Mouse (Mus musculus) testis, postnatal 14 days (tissue): ENCODE results near the gene Zfp229.
"Not testable (repeated sequence)": the region's sequence is repeated elsewhere in the genome, so short reads cannot be mapped to it uniquely, and the experiment has no call there.

Experiments
- DNase-seq: peaks from one replicate; pipeline ENCODE4 v3.0.0; 2021; ENCODE audit warnings: low spot score

Zfp229 gene

DNA sequence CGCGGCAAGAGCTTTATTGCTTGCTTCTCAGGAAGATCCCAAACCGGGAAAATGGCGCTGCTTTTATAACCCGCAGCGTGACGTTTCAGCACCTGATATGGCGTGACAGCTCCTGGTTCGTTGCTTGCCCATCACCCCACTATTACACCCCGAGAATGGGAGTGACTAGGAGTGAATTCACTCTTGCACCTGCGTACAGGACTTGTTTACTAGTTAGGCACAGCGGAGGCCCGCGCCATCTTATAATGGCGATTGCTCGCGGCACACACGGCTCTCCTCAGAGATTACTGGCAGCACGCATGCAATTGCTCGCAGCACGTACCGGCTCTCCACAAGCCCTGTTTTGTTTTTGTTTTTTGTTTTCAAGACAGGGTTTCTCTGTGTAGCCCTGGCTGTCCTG lies at the start of gene Zfp229:
TSS of gene Zfp229 (plus strand) at position 301 of the 400 bp plus-strand sequence.
- DNase-seq = not testable (repeated sequence)

DNA sequence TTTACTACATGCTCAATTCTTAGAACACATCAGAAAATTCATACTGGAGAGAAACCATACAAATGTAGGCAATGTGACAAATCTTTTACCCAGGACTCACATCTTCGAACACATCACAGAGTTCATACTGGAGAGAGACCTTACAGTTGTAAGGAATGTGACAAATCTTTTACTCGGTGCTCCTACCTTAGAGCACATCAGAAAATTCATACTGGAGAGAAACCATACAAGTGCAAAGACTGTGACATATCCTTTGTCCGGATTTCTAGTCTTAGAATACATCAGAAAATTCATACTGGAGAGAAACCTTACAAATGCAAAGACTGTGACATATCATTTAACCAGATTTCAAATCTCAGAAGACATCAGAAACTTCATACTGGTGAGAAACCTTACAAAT lies 39.0 kb upstream of the Zfp229 start, which contains the start of gene Gm10226:
TSS of gene Gm10226 (plus strand) at position 301 of the 400 bp plus-strand sequence.
- no peak for DNase-seq

DNA sequence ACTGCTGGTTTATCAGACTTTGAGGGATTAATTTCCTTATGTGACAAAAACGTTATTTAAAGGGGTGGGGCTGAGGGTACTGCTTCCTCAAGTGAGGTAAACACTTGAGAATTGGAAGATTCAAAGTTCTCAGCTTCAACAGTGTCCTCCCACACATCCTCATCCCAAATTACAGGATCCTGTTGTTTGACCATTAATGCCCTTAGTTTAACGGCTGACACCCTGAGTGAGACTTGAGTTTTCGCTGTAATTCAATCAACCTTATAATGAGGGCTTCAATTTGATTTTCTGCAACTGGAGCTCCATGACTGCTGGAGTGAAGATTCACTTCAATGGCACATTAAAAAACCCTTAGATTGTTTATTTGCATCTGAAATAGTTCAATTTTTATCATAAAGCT lies 37.3 kb upstream of the Zfp229 start:
- DNase-seq = no peak

GRCm38 (mm10) chr17:21696073-21696472 lies 34.5 kb upstream of the Zfp229 start:
- no peak for DNase-seq

DNA sequence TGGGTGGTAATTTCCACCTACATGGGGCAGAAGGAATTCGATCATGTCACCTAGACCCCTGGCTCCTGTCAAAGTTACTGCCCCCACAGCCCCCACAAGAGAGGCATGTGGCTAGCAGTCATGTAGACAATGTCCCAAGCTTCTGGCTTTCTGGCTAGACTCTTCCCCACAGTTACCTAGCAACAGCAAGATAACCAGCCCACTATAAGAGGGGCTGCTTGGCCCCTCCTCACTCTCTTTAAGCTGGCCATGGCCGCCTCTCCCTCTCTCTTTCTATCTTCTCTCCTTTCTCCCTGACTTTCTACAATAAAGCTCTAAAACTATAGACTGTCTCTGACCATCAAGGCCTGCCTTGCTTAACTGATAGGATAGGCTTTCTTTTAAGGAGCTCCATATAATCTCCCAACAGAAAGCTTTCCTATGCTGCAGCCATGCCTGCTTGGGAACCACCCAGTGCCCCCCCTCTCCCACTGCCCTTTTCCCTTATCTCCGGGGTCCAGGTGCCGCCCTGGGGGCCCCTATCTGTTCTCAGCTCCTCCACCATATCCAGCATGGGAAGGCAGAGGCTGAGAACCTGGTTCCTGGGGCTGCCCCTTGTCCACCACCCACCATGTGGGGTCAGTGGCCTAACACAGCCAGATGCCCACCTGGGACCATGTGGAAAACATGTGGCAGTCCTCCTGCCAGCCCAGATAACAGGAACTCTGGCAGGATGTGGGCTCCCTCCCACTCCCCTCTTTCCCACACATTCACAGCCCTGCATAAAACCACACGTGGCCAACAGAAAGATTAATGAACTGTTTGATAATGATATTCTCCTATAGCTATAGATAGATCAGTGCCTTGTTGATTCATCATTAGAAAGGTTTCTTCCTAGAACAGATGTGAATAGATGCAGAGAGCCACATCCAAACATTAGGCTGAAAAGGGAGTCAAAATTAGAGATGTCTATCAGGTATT lies 28.0 kb upstream of the Zfp229 start:
- DNase-seq = no peak

DNA sequence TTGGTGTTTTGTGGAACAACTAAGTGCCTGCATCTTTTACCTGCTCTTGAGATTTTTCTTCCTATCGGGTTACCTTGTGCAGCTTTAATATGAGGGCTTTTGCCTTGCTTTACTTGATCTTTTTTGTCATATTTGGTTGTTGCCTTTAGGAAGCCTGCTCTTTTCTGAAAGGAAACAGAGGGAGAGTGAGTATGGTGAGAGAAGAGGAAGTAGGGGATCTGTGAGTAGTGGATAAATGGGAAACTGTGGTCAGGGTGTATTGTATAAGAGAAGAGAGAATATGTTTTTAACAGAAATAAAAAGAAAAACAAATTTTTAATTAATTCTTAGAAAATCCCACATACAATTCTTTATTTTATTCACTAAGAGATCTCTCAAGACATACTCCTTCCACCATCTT lies 27.2 kb upstream of the Zfp229 start:
- no peak for DNase-seq

GRCm38 (mm10) chr17:21707343-21707996 lies 23.1 kb upstream of the Zfp229 start, which contains the start of gene Zfp760:
Gene Zfp760 (plus strand): TSS chr17:21707741.
- peak; percentile 86 for DNase-seq

DNA sequence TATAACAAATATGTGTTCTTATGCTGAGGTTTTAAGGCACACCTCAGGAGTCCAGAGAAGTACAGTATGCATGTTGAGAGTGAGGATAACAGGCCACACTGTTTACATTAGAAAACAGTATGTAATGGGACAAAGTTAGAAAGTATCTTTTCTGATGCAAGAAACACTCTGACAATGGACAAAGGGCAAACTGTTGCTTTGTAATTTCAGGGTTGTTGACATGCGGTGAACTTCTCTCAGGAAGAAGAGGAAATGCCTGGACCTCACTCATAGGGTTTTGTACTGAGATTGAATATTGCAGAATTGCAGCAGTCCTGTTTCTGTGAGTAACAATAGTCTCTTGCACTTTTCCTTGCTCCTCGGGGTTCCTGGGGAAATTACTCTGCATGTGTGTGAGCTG lies 22.2 kb upstream of the Zfp229 start:
- DNase-seq = no peak

DNA sequence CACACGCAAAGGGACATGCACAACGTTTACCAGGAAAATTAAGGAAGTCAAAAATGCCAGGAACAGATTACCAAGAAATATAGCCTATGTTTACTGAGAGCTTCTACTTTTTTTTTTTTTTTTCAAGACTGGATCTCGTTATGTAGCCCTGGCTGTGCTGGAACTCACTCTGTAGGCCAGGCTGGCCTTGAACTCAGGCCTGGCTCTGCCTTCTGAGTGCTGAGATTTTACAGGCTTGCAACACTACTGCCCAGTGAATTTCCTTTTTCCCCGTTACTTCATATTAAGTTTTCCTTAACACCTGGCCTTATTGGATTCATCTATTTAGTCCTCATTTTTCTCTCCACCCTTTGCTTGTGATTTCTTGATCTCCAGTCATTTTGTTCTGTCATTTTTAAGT lies 2.5 kb downstream of the Zfp229 start:
- DNase-seq = no peak

DNA sequence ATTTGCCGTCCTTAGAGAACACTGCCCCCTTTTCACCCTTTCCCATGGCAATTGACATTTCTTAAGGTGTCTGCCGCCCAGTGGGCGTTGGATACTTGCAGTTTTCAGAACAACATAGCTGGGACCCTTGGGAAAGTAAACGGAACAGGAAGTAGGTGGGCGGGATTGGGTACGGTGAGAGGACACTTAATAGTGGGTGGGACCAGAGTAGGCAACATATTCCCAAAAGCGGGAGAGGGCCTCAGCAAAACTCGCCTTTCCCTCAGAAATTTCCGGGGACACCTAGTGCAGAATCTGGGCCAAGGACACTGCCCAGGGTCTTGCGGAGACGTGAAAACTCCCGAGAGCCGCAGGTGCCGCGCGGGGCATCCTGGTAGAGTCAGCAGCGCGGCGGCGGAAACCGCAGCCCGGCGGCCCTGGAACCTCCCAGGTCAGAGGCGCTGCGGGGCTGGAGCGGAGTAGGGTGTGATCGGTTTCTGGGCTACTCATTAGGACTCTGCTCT lies 3.0 kb downstream of the Zfp229 start:
- DNase-seq = peak; percentile 81

DNA sequence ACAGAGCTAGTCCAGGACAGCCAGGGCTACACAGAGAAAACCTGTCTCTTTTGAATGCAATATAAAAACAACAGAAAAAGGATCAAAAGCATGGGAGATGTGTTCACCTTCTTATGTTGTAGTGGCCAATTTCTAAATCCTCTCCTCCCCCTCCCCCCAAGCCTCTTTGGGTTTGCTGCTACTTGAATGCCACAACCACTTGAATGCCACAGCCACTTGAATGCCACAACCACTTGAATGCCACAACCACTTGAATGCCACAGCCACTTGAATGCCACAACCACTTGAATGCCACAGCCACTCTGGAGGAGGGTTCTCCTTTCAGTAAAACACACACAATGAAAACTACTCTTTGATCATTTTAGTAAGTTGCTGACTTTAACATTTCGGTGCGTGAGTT lies 22.2 kb downstream of the Zfp229 start:
- DNase-seq = no peak

DNA sequence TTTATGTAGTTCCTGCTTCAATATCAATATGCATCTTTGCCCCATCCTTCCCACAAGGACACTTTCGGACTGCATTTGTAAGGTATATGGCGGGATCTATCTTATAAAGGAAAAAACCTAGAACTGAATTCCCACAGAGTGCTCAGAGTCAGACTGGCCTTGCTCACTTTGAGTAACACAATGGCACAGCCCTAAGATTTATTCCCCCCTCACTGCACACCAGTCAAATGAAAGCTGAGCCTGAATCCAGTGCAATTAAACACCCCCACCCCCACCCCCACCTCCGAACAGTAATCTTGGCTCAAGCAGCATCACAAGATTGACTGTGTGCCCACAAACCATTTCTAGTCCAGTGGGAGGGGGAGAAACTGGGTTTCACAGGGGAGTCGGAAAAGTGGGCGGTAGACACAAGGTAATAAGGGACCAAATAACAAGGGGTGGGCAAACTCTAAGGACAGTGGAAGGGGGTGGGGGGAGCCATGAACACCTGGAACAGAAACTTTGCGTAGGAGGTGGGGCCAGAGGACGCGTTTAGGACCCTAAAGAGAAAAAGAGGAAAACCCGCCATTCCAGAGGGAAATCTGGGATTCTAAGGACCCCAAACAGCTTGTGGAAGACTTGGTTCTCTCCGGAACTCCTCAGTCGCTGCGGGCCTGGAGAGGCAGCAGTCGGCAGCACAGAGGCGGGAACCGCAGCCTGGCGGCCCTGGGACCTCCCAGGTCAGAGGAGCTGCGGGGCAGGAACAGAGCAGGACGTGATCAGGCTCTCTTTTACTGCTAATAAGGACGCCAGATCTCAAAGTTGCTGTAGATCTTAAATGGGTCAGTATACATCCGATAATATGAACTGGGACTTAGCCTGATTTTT lies 23.0 kb downstream of the Zfp229 start:
- peak; percentile 23 for DNase-seq

DNA sequence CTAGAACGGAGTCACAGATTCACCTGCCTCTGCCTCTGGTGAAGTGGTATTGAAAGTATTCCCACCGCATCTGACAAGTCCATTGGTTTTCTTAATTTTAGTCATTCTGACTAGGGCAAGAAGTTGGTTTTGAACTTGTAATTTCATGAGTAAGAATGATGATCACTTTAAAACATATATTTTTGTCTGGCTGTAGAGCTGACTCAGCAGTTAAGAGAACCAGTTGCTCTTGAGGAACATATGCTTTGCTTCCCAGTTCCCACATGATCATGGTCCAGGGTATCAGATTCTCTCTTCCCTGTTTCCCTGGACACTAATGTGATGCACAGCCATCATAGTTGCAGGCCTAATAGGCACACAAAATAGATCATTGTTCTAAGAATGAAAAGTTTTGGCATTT lies 39.7 kb downstream of the Zfp229 start:
- DNase-seq = no peak

DNA sequence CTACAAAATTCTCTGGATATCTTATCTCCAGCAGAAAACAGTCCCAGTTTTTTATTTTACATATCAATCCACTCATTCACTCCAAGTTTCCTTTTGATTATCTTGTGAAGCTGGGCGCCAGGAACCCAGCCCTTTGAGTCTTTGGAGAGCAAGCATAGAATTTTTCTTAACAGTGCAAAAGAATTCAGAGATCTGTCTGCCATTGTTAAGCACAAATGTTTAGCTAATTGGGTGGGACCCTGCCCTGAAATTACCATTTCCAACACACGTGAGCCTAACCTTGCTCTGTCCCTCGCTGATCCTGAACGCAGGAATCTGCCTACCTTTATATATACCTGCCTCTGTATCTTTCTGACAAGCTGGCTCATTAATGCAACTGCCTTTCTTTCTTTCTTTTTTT lies 61.7 kb downstream of the Zfp229 start:
- DNase-seq = no peak

GRCm38 (mm10) chr17:21801373-21801772 lies 70.8 kb downstream of the Zfp229 start:
- DNase-seq = peak; percentile 14
